Mouse (Mus musculus) heart, embryonic 10.5 days (tissue): Measurements from ENCODE around the gene Slc1a4. TPM values are rescaled to one million over a fixed set of nuclear protein-coding genes. Genes with fewer than 3 reads are reported as not detected.
A peak's percentile ranks its signal among the peaks of the same experiment; 100 is the strongest.

ENCODE experiments used
- DNase-seq: peaks from one replicate; pipeline ENCODE4 v3.0.0-alpha.2; 2017; ENCODE audit warnings: low spot score
- H3K27ac ChIP-seq: fragments of 300-500 bp; sonication (generic); 2 replicates; pipeline ENCODE4 v1.5.1; 2016; ENCODE audit warnings: mild to moderate bottlenecking
- H3K27me3 ChIP-seq: fragments of 300-500 bp; sonication (generic); 2 replicates; pipeline ENCODE4 v1.6.1; 2016; ENCODE audit warnings: mild to moderate bottlenecking; ENCODE audit not compliant: poor library complexity, insufficient read depth, severe bottlenecking
- H3K36me3 ChIP-seq: fragments of 300-500 bp; sonication (generic); 2 replicates; pipeline ENCODE4 v1.6.1; 2016; ENCODE audit warnings: mild to moderate bottlenecking, moderate library complexity
- H3K4me1 ChIP-seq: fragments of 300-500 bp; sonication (generic); 2 replicates; pipeline ENCODE4 v1.6.1; 2016; ENCODE audit warnings: mild to moderate bottlenecking
- H3K4me3 ChIP-seq: fragments of 300-500 bp; sonication (generic); 2 replicates; pipeline ENCODE4 v1.5.1; 2016; ENCODE audit warnings: mild to moderate bottlenecking, moderate library complexity
- H3K9me3 ChIP-seq: fragments of 300-500 bp; sonication (generic); 2 replicates; pipeline ENCODE4 v1.6.1; 2016; ENCODE audit warnings: mild to moderate bottlenecking, moderate library complexity
- WGBS: fragments of 180-500 bp; shearing (Covaris S2); methylation state at CpG from one replicate; pipeline ENCODE4 v1.1.7; 2016; 5-methylcytosine and 5-hydroxymethylcytosine counted together
- polyA plus RNA-seq: library from polyadenylated mRNA; unstranded; fragments of >200 nt; fragmentation: Nextera tagmentation; extraction: Ambion mirVana; gene quantifications from 2 replicates; pipeline ENCODE4 v1.2.1, GENCODE M21; 2016

The Slc1a4 gene
- polyA plus RNA-seq, 1 experiment from 2014 or later: 10.8 TPM

GRCm38 (mm10) chr11:20277106-20277505 lies 55.4 kb downstream of the Slc1a4 start:
- Histone ChIP-seq H3K27me3 (no peaks in the 10 kb centered on the region), H3K4me1 (peaks cover 9% of the 10 kb centered on the region; the same call in 1 of the 2 replicates), H3K4me3 (no peak overlapping the region), H3K27ac (no peak overlapping the region), H3K36me3 (no peaks in the 10 kb centered on the region), H3K9me3 (no peaks in the 10 kb centered on the region)
- 70% methylated on average over 2 of the region's 2 CpGs for WGBS
- DNase-seq: peak; percentile 16

- H3K4me1 ChIP-seq: peaks cover 5% of the 10 kb centered on the region; the same call in 1 of the 2 replicates
- no peak overlapping the region for H3K27ac ChIP-seq
- no peaks in the 10 kb centered on the region for H3K36me3 ChIP-seq
- H3K4me3 ChIP-seq: no peak overlapping the region
- no peaks in the 10 kb centered on the region for H3K27me3 ChIP-seq
- no peaks in the 10 kb centered on the region for H3K9me3 ChIP-seq
- 71% methylated on average over 2 of the region's 2 CpGs for WGBS
- DNase-seq: peak; percentile 10
Observed at GRCm38 (mm10) chr11:20275974-20276373, 56.5 kb downstream of the Slc1a4 start.

GRCm38 (mm10) chr11:20269885-20270284 lies 62.6 kb downstream of the Slc1a4 start:
- Histone ChIP-seq H3K4me1 (no peaks in the 10 kb centered on the region), H3K9me3 (no peaks in the 10 kb centered on the region), H3K36me3 (no peaks in the 10 kb centered on the region), H3K27me3 (no peaks in the 10 kb centered on the region), H3K27ac (no peak overlapping the region), H3K4me3 (no peak overlapping the region)
- WGBS: 79% methylated on average over 6 of the region's 6 CpGs
- no peak for DNase-seq

GRCm38 (mm10) chr11:20262628-20263380 lies 69.7 kb downstream of the Slc1a4 start:
- DNase-seq: peak; percentile 31
- Histone ChIP-seq H3K9me3 (no peaks in the 10 kb centered on the region), H3K27ac (no peak overlapping the region), H3K4me1 (no peaks in the 10 kb centered on the region), H3K27me3 (no peaks in the 10 kb centered on the region), H3K36me3 (no peaks in the 10 kb centered on the region), H3K4me3 (no peak overlapping the region)
- 51% methylated on average over 8 of the region's 8 CpGs for WGBS

GRCm38 (mm10) chr11:20254791-20255190 lies 77.7 kb downstream of the Slc1a4 start:
- H3K36me3 ChIP-seq: no peaks in the 10 kb centered on the region
- H3K4me3 ChIP-seq: no peak overlapping the region
- H3K27me3 ChIP-seq: no peaks in the 10 kb centered on the region
- H3K27ac ChIP-seq: no peak overlapping the region
- DNase-seq: peak; percentile 59
- H3K9me3 ChIP-seq: no peaks in the 10 kb centered on the region
- 70% methylated on average over 4 of the region's 4 CpGs for WGBS
- peaks cover 9% of the 10 kb centered on the region; the same call in 1 of the 2 replicates for H3K4me1 ChIP-seq

GRCm38 (mm10) chr11:20253088-20253487 lies 79.4 kb downstream of the Slc1a4 start:
- no peak for DNase-seq
- Histone ChIP-seq H3K36me3 (no peaks in the 10 kb centered on the region), H3K4me3 (no peak overlapping the region), H3K9me3 (no peaks in the 10 kb centered on the region), H3K27ac (no peak overlapping the region), H3K27me3 (no peaks in the 10 kb centered on the region), H3K4me1 (peaks cover 14% of the 10 kb centered on the region; the same call in 1 of the 2 replicates)
- 83% methylated on average over 2 of the region's 2 CpGs for WGBS

Other genes starting within 250 kb of the Slc1a4 start
- gene Actr2, start 219.8 kb downstream of the Slc1a4 start, polyA plus RNA-seq: 97.5 and 105 TPM in 2 replicates
- 207 and 233 TPM in 2 replicates for gene Rab1a, start 131.3 kb downstream of the Slc1a4 start, polyA plus RNA-seq
- gene Cep68, start 83.3 kb downstream of the Slc1a4 start, polyA plus RNA-seq: 39.0 and 40.8 TPM in 2 replicates
- gene Sertad2, start 210.5 kb upstream of the Slc1a4 start, polyA plus RNA-seq: 33.7 and 34.1 TPM in 2 replicates